Comparison of ENCODE assay signal across 9 mouse cellular contexts in genomic region chr3:101372345-101372980, GRCm38 (mm10). TPM values are rescaled to one million over a fixed set of nuclear protein-coding genes. Genes with fewer than 3 reads are reported as not detected.
DNase-seq lines count a peak whose midpoint lies in the region; ATAC-seq and TF ChIP-seq lines count a peak whose summit lies in the region.
"Had no signal": no experiment of that assay in that cellular context is flagged by ENCODE, and none has a peak within 500 bp of the region (broad histone marks: within the 10 kb centered on the region; RNA-seq: fewer than 3 reads in every experiment).

No protein-coding gene starts in this region.

- no peak overlapping the region for H3K9ac ChIP-seq in hindbrain, embryonic 13.5 days
- H3K9ac ChIP-seq in heart, postnatal 0 days (replicated peaks; ENCODE audit: low read depth, low read length) = no peak overlapping the region
- no peak overlapping the region for H3K9ac ChIP-seq in limb, embryonic 11.5 days (ENCODE audit: low read length)

- H3K36me3 ChIP-seq in hindbrain, embryonic 10.5 days = no peaks in the 10 kb centered on the region
- H3K36me3 ChIP-seq in hindbrain, embryonic 13.5 days = no peaks in the 10 kb centered on the region
- H3K36me3 ChIP-seq in heart, postnatal 0 days (replicated peaks; ENCODE audit: control insufficient read depth, insufficient read depth, low read length) = no peaks in the 10 kb centered on the region
- H3K36me3 ChIP-seq in limb, embryonic 11.5 days (ENCODE audit: control insufficient read depth, insufficient read depth, low read length) = no peaks in the 10 kb centered on the region

- ATAC-seq in hindbrain, embryonic 13.5 days (ENCODE audit: low FRiP score) = no peak
- peak; percentile 59 for ATAC-seq in common myeloid progenitor, adult 5-6 weeks (replicated peaks; ENCODE audit: low read depth, poor library complexity, severe bottlenecking)
- peak; percentile 21; the same call in 1 of the 2 replicates for ATAC-seq in heart, postnatal 0 days (ENCODE audit: insufficient read depth, low read depth)
- no peak for ATAC-seq in limb, embryonic 11.5 days (ENCODE audit: insufficient number of reproducible peaks, low FRiP score, low TSS enrichment, low read depth)

- H3K4me1 ChIP-seq in hindbrain, embryonic 10.5 days (replicated peaks) = peaks cover 25% of the 10 kb centered on the region
- H3K4me1 ChIP-seq in hindbrain, embryonic 13.5 days (replicated peaks) = peaks cover 13% of the 10 kb centered on the region
- peaks cover 11% of the 10 kb centered on the region for H3K4me1 ChIP-seq in heart, postnatal 0 days (ENCODE audit: control insufficient read depth, insufficient read depth)
- H3K4me1 ChIP-seq in limb, embryonic 11.5 days (ENCODE audit: control insufficient read depth, insufficient read depth, low read length) = no peaks in the 10 kb centered on the region

- WGBS in hindbrain, embryonic 10.5 days = 42% methylated on average over 13 of the region's 13 CpGs
- WGBS in hindbrain, embryonic 13.5 days = 38% methylated on average over 13 of the region's 13 CpGs
- WGBS in heart, postnatal 0 days = 33% methylated on average over 13 of the region's 13 CpGs
- WGBS in limb, embryonic 11.5 days = 36% methylated on average over 13 of the region's 13 CpGs

- TF ChIP-seq EP300 in heart, postnatal 0 days (IDR thresholded peaks at IDR 0.05; ENCODE audit: low read depth) = no peak

- peak; percentile 75 for TF ChIP-seq CTCF in heart, postnatal 0 days (IDR thresholded peaks at IDR 0.05; ENCODE audit: low read depth)

- H3K27ac ChIP-seq in hindbrain, embryonic 10.5 days = no peak overlapping the region
- no peak overlapping the region for H3K27ac ChIP-seq in hindbrain, embryonic 13.5 days
- H3K27ac ChIP-seq in heart, postnatal 0 days (ENCODE audit: low read depth) = no peak overlapping the region
- no peak overlapping the region for H3K27ac ChIP-seq in limb, embryonic 11.5 days (replicated peaks; ENCODE audit: low read depth, low read length)

- no peak overlapping the region for H3K4me2 ChIP-seq in hindbrain, embryonic 13.5 days
- no peak overlapping the region for H3K4me2 ChIP-seq in heart, postnatal 0 days (ENCODE audit: low read depth, low read length)
- no peak overlapping the region for H3K4me2 ChIP-seq in limb, embryonic 11.5 days (ENCODE audit: low read depth, severe bottlenecking)

- no peak overlapping the region for H3K4me3 ChIP-seq in hindbrain, embryonic 10.5 days
- no peak overlapping the region for H3K4me3 ChIP-seq in hindbrain, embryonic 13.5 days
- H3K4me3 ChIP-seq in heart, postnatal 0 days (ENCODE audit: low read depth, low read length) = no peak overlapping the region
- H3K4me3 ChIP-seq in limb, embryonic 11.5 days (ENCODE audit: low read depth, low read length) = no peak overlapping the region
- H3K4me3 ChIP-seq: myocyte had no signal

- peaks cover 22% of the 10 kb centered on the region; the same call in 1 of the 2 replicates for H3K27me3 ChIP-seq in hindbrain, embryonic 10.5 days (ENCODE audit: insufficient read depth, poor library complexity, severe bottlenecking)
- H3K27me3 ChIP-seq in hindbrain, embryonic 13.5 days = 0 out of 2 replicates have a peak, but pooled peaks cover 3% of the 10 kb centered on the region
- no peaks in the 10 kb centered on the region for H3K27me3 ChIP-seq in heart, postnatal 0 days (ENCODE audit: control insufficient read depth, insufficient read depth, low read length)
- no peaks in the 10 kb centered on the region for H3K27me3 ChIP-seq in limb, embryonic 11.5 days (ENCODE audit: control insufficient read depth, insufficient read depth, low read length)

- H3K9me3 ChIP-seq in hindbrain, embryonic 10.5 days = no peaks in the 10 kb centered on the region
- no peaks in the 10 kb centered on the region for H3K9me3 ChIP-seq in hindbrain, embryonic 13.5 days
- H3K9me3 ChIP-seq in heart, postnatal 0 days (replicated peaks; ENCODE audit: control insufficient read depth, low read length) = no peaks in the 10 kb centered on the region
- no peaks in the 10 kb centered on the region for H3K9me3 ChIP-seq in limb, embryonic 11.5 days (ENCODE audit: control insufficient read depth, low read length)

- DNase-seq in hindbrain, embryonic 10.5 days (ENCODE audit: low spot score) = peak; percentile 58
- peak; percentile 78 for DNase-seq in R1 (ENCODE audit: low read depth, low spot score)
- DNase-seq in heart, postnatal 0 days (ENCODE audit: low spot score) = no peak
- peak; percentile 76 for DNase-seq in limb, embryonic 11.5 days (ENCODE audit: low spot score)
- peak; percentile 71 for DNase-seq in retina, postnatal 1 day
- peak; percentile 53 for DNase-seq in urinary bladder, adult 2 months (ENCODE audit: low spot score)

RNA-seq across cellular contexts. Expression of gene Igsf3, which starts 4.4 kb away (rescaled TPM):
- polyA plus RNA-seq in hindbrain, embryonic 10.5 days (2016; fragmentation: Nextera tagmentation; extraction: Ambion mirVana) = 29.9 and 37.4 TPM in 2 replicates
- 81.4 and 87.9 TPM in 2 replicates for polyA plus RNA-seq in hindbrain, embryonic 13.5 days (2015; fragmentation: Nextera tagmentation; extraction: Ambion mirVana)
- total RNA-seq in common myeloid progenitor, adult 5-6 weeks (2017) = 3.4 and 3.6 TPM in 2 replicates
- total RNA-seq in heart, postnatal 0 days (2014; rRNA removed; ENCODE audit: low replicate concordance) = 23.9 and 27.1 TPM in 2 replicates
- polyA plus RNA-seq in heart, postnatal 0 days (2015; fragmentation: Nextera tagmentation; extraction: Ambion mirVana) = 16.6 and 18.0 TPM in 2 replicates
- polyA plus RNA-seq in limb, embryonic 11.5 days (2014; fragmentation: Nextera tagmentation; extraction: Ambion mirVana) = 57.5 and 60.1 TPM in 2 replicates
- 5.5 and 9.1 TPM in 2 replicates for polyA plus RNA-seq in urinary bladder, adult 2 months (2012; rRNA removed)

Comparison
In these comparisons a context has a peak if more than half of its experiments do, and no peak if none do; other contexts are left out.
1. ATAC-seq: peak in common myeloid progenitor, adult 5-6 weeks (single experiment) and heart, postnatal 0 days (single experiment); none in hindbrain, embryonic 13.5 days (single experiment) and limb, embryonic 11.5 days (single experiment).